Mouse (Mus musculus): ENCODE results near the gene Gper1. TPM values are rescaled to one million over a fixed set of nuclear protein-coding genes. Genes with fewer than 3 reads are reported as not detected.
A peak's percentile ranks its signal among the peaks of the same experiment; 100 is the strongest.

The Gper1 gene
- polyA plus RNA-seq, 1 experiment = 2.1 TPM

DNA sequence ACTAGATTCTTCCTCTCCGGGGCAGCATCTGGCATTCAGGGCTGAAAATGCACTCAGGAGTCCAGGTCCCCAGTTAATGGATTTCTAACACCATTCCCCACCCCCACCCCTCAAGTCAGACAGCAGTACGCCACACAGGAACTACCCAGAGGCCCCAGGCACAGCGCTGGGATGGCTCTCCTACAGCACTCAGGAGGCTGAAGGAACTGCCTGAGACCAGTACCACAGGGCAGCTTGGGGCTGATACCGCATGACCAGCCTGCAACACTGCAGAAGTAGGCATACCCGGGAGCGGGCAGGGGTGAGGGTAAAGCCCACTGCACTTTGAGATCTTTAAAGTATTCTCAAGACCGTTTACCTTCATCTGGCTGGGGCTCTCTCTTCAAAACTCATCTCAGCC is 17.5 kb upstream of the Gper1 start:
- H3K4me1 ChIP-seq (replicated peaks; ENCODE audit: control insufficient read depth, insufficient read depth, low read length) = peaks cover 33% of the 10 kb centered on the region
- H3K27ac ChIP-seq (ENCODE audit: control insufficient read depth, insufficient read depth, low read length) = no peak overlapping the region
- H3K4me3 ChIP-seq (ENCODE audit: control insufficient read depth, insufficient read depth, low read length) = no peak overlapping the region
- H3K27me3 ChIP-seq (ENCODE audit: control insufficient read depth, insufficient read depth, low read length) = no peaks in the 10 kb centered on the region
- DNase-seq = no peak
- TF ChIP-seq CTCF (IDR thresholded peaks at IDR 0.05; ENCODE audit: borderline replicate concordance, control insufficient read depth, extremely low read depth, insufficient read depth, low read length, poor library complexity) (no peak), POLR2A (IDR thresholded peaks at IDR 0.05; ENCODE audit: control insufficient read depth, extremely low read depth, insufficient read depth, low read length, poor library complexity) (no peak)
- H3K36me3 ChIP-seq (ENCODE audit: control insufficient read depth, insufficient read depth, low read length) = no peaks in the 10 kb centered on the region
- WGBS = 40% methylated on average over 7 of the region's 7 CpGs

DNA sequence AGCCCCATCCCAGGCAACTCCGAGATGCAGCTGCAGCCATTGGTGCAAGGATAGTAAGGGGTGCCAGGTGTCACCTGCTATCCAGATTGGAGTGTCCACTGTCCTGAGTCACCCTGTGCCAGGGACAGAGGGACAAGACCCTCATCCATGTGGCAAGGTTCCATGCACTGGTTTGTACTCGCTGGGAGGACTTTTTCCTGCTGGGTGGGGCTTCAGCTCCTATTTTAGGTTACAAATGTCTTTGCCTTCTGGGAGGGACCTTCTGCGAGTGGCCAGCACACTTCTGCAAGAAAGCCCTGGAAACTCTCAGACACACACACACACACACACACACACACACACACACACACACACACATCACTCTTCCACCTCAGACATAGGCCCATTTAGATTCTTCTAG is 17.0 kb upstream of the Gper1 start:
- 79% methylated on average over 3 of the region's 3 CpGs for WGBS

DNA sequence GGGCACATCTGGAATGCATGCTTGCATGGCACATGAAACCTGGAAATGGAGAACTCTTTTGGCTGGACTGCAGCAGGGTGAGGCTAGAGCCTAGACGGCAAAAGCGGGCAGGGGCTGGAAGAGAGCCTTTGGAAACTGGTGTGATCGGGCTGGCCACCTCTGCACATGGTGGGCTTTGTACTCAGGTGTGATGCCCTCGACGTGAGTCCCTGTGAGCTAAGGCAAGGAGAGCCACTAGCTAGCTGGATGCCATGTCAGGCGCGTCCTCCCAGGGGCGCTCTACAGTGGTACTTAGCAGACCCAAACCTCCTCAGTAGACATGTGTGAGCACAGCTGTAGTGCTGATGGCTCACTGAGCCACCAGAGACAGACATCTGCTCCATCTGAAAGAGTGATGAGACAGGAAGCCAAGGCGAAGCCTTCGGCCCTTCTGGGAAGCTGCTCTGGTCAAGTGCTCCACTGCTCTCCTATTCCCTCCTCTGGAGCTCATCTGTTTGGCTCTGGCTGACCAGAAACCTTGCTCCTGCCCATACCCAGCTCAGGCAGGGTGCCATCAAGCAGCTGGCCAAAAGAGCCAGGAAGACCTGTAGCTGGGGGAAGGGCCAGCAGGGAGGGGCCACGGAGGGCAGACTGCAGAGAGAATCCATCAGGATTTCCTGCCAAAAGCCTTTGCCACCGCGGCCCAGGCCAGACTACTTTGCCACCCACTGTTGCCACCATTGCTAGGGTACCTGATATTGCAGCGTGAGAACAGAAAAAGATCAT is 15.6 kb upstream of the Gper1 start:
- Histone ChIP-seq H3K36me3 (ENCODE audit: control insufficient read depth, insufficient read depth, low read length) (no peaks in the 10 kb centered on the region), H3K27ac (ENCODE audit: control insufficient read depth, insufficient read depth, low read length) (no peak overlapping the region), H3K4me3 (ENCODE audit: control insufficient read depth, insufficient read depth, low read length) (peak overlapping the region; percentile 2; the same call in 1 of the 2 replicates), H3K27me3 (ENCODE audit: control insufficient read depth, insufficient read depth, low read length) (no peaks in the 10 kb centered on the region), H3K4me1 (replicated peaks; ENCODE audit: control insufficient read depth, insufficient read depth, low read length) (peaks cover 33% of the 10 kb centered on the region)
- 57% methylated on average over 14 of the region's 14 CpGs for WGBS
- DNase-seq = no peak
- no peak for TF ChIP-seq CTCF (IDR thresholded peaks at IDR 0.05; ENCODE audit: borderline replicate concordance, control insufficient read depth, extremely low read depth, insufficient read depth, low read length, poor library complexity)
- no peak for TF ChIP-seq POLR2A (IDR thresholded peaks at IDR 0.05; ENCODE audit: control insufficient read depth, extremely low read depth, insufficient read depth, low read length, poor library complexity)

More for the DNA sequence above, 17.0 kb upstream of the Gper1 start:
- DNase-seq = no peak
- no peak overlapping the region for H3K4me3 ChIP-seq (ENCODE audit: control insufficient read depth, insufficient read depth, low read length)
- no peak for TF ChIP-seq POLR2A (IDR thresholded peaks at IDR 0.05; ENCODE audit: control insufficient read depth, extremely low read depth, insufficient read depth, low read length, poor library complexity)
- no peak for TF ChIP-seq CTCF (IDR thresholded peaks at IDR 0.05; ENCODE audit: borderline replicate concordance, control insufficient read depth, extremely low read depth, insufficient read depth, low read length, poor library complexity)
- H3K27ac ChIP-seq (ENCODE audit: control insufficient read depth, insufficient read depth, low read length) = no peak overlapping the region
- peaks cover 33% of the 10 kb centered on the region for H3K4me1 ChIP-seq (replicated peaks; ENCODE audit: control insufficient read depth, insufficient read depth, low read length)
- H3K36me3 ChIP-seq (ENCODE audit: control insufficient read depth, insufficient read depth, low read length) = no peaks in the 10 kb centered on the region
- no peaks in the 10 kb centered on the region for H3K27me3 ChIP-seq (ENCODE audit: control insufficient read depth, insufficient read depth, low read length)

DNA sequence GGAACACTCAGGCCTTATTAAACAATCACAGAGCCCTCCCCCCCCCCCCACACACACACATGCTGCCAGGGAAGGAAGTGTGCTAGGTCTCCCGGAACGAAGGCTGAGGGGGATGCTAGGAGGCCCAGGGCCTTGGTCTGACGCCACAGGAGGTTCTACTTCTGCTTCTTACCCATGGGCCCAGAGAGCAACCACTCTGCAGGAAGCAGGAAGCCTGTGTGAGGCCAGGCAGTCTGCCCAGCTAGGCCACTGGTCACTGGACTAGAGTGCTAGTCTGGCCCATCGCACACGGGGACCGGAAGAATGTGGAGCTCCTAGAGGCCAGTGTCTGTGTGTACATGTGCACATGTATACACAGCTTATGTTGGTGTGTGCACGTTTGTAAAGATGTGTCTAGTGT is 14.4 kb upstream of the Gper1 start:
- no peak for TF ChIP-seq CTCF (IDR thresholded peaks at IDR 0.05; ENCODE audit: borderline replicate concordance, control insufficient read depth, extremely low read depth, insufficient read depth, low read length, poor library complexity)
- no peak for TF ChIP-seq POLR2A (IDR thresholded peaks at IDR 0.05; ENCODE audit: control insufficient read depth, extremely low read depth, insufficient read depth, low read length, poor library complexity)
- peaks cover 29% of the 10 kb centered on the region for H3K4me1 ChIP-seq (replicated peaks; ENCODE audit: control insufficient read depth, insufficient read depth, low read length)
- H3K27me3 ChIP-seq (ENCODE audit: control insufficient read depth, insufficient read depth, low read length) = no peaks in the 10 kb centered on the region
- no peaks in the 10 kb centered on the region for H3K36me3 ChIP-seq (ENCODE audit: control insufficient read depth, insufficient read depth, low read length)
- no peak overlapping the region for H3K27ac ChIP-seq (ENCODE audit: control insufficient read depth, insufficient read depth, low read length)
- H3K4me3 ChIP-seq (ENCODE audit: control insufficient read depth, insufficient read depth, low read length) = no peak overlapping the region
- no peak for DNase-seq
- 51% methylated on average over 7 of the region's 7 CpGs for WGBS

DNA sequence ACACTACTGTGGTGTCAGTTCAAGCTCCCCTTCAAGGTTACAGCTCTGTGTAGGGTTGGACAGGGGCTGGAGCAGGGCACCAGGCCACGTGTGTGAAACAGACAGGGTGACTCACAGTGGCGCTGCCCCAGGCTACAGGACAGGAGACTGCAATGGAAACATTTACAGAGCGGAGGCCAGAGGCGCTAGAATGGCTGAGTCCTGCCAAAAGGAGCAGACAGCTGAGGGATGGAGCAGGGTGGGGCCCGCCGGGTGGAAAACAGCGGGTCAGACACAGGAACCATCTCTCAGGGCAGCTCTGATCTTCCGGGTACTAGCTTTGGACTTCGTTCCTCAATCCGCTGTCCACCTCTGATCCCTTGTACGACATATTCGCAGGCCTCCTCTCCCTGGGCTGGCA is 13.5 kb upstream of the Gper1 start:
- H3K4me3 ChIP-seq (ENCODE audit: control insufficient read depth, insufficient read depth, low read length) = no peak overlapping the region

DNA sequence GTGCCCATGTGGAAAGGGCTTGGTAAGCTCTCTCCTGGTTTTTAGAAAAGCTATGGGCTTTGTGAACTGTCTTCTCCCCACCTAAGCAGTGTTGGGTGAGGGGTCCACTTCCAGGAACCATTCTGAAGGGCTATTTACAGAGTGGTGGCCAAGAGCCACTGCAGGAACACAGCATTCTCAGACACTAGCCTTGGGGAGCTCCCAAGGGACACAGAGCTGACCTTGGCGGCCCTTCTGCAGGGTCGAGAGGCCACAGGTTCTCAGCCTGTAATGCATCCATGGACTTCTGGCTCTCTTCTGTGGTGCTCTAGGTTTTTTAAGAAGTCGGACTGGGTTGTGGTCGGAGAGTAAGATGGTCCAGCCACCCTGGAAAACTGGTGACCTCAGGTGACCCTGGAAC is 12.9 kb upstream of the Gper1 start:
- H3K4me1 ChIP-seq (replicated peaks; ENCODE audit: control insufficient read depth, insufficient read depth, low read length) = peaks cover 20% of the 10 kb centered on the region
- no peaks in the 10 kb centered on the region for H3K27me3 ChIP-seq (ENCODE audit: control insufficient read depth, insufficient read depth, low read length)
- no peak for TF ChIP-seq CTCF (IDR thresholded peaks at IDR 0.05; ENCODE audit: borderline replicate concordance, control insufficient read depth, extremely low read depth, insufficient read depth, low read length, poor library complexity)
- TF ChIP-seq POLR2A (IDR thresholded peaks at IDR 0.05; ENCODE audit: control insufficient read depth, extremely low read depth, insufficient read depth, low read length, poor library complexity) = no peak
- no peak overlapping the region for H3K4me3 ChIP-seq (ENCODE audit: control insufficient read depth, insufficient read depth, low read length)
- H3K36me3 ChIP-seq (ENCODE audit: control insufficient read depth, insufficient read depth, low read length) = no peaks in the 10 kb centered on the region
- 94% methylated on average over 4 of the region's 4 CpGs for WGBS
- DNase-seq = no peak
- H3K27ac ChIP-seq (ENCODE audit: control insufficient read depth, insufficient read depth, low read length) = no peak overlapping the region

More for the DNA sequence above, 13.5 kb upstream of the Gper1 start:
- H3K27ac ChIP-seq (ENCODE audit: control insufficient read depth, insufficient read depth, low read length) = no peak overlapping the region
- H3K36me3 ChIP-seq (ENCODE audit: control insufficient read depth, insufficient read depth, low read length) = no peaks in the 10 kb centered on the region
- no peaks in the 10 kb centered on the region for H3K27me3 ChIP-seq (ENCODE audit: control insufficient read depth, insufficient read depth, low read length)
- no peak for TF ChIP-seq CTCF (IDR thresholded peaks at IDR 0.05; ENCODE audit: borderline replicate concordance, control insufficient read depth, extremely low read depth, insufficient read depth, low read length, poor library complexity)
- no peak for TF ChIP-seq POLR2A (IDR thresholded peaks at IDR 0.05; ENCODE audit: control insufficient read depth, extremely low read depth, insufficient read depth, low read length, poor library complexity)
- peaks cover 22% of the 10 kb centered on the region for H3K4me1 ChIP-seq (replicated peaks; ENCODE audit: control insufficient read depth, insufficient read depth, low read length)
- DNase-seq = no peak
- 94% methylated on average over 12 of the region's 12 CpGs for WGBS
